Mouse (Mus musculus): Measurements from ENCODE around the gene Apobr.

The Apobr gene

DNA sequence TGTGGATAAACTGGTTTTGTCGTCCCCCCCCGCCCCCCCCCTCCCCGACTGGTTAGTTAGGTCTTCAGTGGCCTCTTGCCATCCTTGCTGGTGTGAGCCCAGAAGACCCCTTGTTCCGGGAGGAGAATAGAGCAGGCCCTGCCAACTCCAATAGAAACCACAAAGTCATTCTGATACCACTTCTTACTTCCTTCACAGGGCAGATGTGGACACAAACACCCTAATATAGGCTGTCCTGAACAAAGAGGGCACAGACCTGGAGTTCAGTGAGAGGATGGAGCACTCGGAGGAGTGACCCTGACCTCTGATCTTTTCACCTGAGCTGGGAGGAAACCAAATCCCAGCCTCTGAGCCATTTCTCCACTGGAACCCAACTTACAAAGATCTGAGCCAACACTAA lies 17.2 kb downstream of the Apobr start:
- DNase-seq = no peak

DNA sequence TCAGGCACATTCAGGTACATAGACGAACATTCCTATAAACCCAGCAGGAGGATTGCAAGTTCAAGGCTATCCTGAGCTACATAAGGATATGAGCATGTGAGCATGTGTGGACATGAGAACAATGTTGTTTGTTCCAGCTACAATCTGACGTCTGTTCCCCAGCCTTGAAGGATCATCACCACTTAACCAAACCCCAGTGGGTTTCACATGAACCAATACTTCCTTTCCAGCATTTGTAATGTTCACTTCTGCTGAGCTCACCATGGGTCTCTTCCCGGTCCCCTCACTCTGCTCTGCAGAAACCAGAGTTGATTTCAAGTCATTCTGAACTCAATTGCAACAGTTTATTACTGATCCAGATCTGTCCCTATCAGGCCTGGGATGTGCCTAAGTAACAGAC lies 17.9 kb downstream of the Apobr start:
- DNase-seq = no peak

DNA sequence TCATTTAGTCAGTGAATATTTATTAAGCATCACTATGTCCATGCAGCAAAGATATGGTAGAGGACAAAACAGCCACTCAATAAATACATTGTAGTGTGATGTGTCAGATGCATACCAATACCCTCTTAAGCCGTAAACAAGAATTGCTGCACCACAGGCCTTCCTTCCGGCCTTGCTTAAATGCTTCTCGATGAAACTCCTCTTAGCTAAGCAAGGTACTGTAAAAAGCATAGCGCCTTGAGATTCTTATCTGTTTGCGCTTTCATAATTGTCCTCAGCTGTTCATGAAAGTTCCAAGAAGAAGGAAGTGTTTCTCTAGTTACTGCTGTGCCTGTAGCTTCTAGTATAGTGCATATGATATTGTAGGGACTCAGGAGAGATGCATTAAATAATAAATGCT lies 21.9 kb downstream of the Apobr start:
- DNase-seq = no peak

DNA sequence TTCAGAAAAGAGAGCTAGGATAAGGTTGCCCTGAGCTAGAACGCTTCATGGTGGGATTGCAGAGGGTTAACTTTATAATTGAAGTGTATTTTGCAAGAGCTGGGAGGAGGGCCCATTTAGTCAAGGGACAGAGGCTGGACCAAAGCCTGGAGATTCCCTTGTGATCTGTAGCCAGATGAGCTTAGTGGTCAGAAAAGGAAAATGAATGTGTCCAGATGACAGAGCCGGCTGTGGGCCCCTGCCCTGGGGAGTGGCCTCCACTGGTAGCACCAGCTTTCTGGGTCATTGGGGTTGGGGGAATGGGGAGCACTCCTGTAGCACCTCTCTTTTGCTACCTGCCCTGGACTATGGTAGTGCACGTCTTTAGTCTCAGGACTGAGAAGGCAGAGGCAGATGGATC lies 22.3 kb downstream of the Apobr start:
- no peak for DNase-seq

DNA sequence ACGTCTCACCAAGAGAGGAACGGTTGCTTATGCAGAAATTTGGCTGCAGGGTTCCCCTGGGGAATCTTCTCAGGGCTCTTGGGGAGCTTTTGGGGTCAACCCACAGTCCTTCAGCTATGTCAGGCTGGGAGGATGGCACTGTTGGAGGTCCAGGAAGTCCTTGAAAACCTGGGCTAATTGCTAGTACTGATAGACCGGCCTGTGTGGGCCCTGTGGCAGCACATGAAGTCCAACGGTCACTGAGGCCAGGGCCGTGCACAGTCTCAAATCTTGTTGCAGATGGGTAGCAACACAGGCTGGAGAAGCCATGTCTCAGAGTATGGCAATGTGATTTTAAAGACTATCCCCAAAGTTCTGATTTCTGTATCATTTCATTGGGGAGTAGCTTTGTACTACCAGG lies 23.1 kb downstream of the Apobr start:
- DNase-seq = no peak

DNA sequence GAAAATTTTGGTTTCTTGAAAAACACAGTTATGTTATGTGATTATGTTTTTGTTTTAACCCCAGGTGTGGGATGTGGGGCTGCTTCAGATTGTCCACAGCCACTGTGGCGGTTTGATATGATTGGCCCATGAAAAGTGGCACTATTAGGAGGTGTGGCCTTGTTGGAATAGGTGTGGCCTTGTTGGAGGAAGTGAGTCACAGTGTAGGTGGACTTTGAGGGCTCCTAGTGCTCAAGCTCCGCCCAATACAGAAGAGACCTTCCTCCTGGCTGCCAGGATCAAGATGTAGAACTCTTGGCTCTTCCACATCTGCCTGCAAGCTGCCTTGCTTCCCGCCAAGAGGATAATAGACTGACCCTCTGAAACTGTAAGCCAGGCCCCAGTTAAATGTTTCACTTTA lies 28.0 kb downstream of the Apobr start:
- no peak for DNase-seq

DNA sequence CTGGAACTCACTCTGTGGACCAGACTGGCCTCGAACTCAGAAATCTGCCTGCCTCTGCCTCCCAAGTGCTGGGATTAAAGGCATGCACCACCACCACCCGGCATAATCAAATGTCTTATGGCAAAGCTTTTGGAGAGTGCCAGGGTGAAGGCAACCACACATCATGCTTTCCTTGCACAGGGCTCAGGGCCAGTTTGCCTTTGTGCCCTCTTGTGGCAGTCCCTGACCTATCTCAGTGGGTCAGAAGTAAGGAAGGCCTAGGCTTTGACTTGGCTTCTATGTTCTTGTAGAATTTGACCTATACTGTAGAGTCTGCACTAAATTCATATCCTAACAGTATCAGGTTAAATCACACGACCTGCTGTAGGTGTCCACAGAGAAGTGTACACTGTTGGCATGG lies 32.0 kb downstream of the Apobr start:
- DNase-seq = no peak

DNA sequence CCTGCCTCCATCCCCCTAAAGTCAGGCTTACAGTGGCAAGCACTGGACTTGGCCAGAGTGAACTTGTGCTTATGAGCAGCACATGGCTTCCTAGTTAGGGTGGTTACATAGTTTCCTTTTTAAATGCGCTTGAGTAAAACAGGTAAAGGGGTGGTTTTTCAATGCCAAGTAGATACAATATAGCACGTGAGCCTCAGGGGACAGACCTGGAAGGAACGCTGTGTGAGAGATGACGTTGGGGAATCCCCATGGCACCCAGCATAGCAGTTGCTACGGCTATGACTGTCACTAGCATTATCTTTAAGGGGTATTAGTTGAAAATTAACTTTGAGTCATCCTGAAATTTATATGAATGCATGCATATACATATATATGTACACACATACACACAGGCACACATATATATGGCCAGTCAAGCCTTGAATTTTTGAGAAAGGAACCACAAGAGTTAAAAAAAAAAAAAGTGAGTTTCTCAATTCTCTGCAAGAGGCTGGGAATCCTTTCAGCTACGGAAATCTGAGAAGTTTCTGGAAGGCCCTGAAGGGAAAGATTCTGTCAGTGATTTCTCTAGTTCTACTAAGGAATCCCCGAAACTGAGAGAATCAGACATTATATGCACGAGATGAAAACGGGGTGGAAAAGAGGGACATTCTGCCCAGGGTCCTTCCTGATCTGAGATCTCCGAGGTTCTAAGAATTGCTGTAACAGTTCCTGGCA lies 35.0 kb downstream of the Apobr start:
- no peak for DNase-seq

DNA sequence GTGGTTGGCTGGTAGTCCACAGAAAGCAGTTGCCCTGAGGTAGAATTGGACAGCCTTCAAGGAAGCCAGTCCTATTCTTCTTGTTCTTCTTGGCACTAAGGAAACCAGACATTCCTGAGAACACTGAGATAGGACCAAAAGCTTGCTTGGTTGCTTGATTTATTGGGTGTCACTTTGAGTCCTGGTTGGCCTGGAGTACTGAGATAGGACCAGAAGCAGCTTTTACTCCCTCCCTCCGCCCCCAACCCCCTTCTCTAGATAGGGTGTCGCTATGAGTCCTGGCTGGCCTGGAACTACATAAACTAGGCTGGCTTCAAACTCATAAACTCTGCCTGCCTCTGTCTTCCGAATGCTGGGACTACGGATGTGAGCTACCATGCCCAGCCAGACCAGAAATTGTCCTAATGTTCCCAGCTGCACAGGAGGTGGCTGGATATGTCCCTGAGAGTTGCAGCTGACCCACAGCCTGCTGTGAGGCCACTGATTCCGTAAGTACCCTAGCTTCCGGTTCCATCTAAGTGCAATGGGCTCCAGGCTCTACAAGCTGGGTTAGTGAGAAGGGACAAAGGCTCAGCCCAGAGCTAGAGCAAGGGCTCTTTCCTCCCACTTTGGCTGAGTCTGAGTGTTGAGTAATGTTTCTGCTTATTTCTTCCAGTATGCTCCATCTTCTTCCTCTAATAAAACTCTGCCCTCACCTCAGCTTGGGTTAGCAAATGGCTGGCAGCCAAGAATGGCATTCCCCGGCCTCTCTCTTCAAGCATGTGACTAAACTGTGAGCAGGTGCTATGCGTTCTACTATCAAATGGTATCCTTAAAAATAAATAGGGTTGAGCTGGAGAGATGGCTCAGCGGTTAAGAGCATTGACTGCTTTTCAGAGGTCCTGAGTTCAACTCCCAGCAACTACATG lies 37.0 kb downstream of the Apobr start:
- DNase-seq = no peak

DNA sequence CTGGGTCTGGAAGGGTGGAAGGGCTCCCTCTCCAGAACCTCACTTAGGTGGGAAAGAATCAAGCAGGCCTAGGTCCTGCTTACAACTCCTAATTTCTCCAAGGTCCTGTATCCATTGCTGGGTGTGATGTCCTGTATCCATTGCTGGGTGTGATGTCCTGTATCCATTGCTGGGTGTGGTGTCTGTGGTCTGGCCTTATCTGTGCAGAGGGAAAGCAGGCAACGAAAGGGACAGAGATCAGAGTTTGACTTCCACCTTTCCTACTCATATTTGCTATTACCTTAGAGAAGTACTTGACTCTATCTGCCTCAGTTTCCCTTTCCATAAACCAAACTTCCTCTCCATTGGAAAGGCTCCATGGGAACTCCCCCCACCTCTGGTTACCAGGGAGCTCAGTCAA lies 38.6 kb downstream of the Apobr start:
- DNase-seq = no peak

DNA sequence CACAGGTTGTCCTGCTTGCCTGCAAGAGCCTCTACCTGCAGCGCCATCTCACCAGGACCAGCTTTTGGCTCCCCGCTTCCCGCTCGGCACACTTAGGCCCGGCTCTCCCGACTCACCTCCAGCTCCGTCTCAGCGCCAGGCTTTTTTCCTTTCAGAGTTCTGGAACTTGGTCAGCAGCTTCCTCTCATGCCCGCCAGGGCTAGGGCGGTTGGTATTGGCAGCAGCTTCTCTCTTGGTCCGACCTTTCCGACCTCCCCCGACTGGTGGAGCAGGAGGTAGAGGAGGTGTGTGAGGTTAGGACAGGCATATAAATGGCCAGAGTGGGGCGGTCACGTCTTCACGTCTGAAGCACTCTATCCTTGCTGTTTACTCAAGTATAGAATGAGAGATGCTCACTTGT lies 40.0 kb downstream of the Apobr start:
- DNase-seq = no peak

DNA sequence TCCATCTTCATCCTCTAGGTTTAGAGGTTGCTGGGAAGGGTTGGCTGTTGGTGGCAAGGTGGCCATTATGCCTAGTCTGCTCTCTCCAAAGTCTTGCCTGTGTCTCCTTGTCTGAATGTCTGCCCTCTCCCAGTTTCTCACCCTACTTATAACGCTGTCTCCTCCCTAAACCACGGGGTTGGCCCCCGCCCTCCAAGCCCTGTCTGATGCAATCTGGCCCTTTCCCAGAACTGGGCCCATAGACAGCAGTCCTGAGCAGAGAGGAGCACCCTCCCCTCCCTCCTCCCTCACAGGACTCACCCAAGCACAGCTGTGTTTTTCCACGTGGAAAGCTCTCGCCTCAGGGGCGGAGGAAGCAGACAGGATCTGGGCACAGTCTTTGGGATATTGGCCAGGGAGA lies 40.6 kb downstream of the Apobr start:
- peak; percentile 75 for DNase-seq

DNA sequence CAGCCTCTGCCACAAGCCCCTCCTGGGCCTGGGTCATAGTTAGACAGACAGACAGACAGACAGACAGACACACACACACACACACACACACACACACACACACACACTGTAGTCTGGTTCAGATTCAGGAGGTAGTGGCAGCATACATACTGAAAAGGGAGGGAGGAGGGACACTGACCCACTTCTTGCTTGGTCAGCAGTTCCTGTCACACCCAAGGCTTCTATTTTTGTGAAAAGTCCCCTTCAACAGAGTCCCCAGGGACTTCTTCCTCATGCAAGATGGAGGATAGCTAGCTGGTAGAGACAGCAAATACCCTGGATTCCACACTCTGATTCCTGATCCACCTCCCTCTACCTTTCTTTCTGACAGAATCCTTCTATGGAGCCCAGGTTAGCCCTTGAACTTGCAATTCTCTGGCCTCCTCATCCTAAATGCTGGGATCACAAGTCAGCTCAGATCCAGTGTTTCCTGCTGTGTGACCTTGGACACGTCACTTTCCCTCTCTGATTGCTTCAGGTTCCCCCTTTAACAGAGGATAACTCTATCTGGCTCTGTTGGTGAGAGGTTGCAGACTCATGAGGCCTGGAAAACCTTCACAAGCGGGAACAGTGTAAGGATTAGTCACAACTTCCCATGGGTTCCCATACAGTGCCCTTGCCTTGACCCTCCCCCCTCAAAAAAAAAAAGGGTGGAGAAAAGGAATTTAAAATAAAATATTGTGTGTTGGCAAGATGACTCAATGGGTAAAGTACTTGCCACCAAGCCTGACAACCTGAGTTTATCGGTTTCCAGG lies 41.3 kb downstream of the Apobr start:
- DNase-seq = no peak

DNA sequence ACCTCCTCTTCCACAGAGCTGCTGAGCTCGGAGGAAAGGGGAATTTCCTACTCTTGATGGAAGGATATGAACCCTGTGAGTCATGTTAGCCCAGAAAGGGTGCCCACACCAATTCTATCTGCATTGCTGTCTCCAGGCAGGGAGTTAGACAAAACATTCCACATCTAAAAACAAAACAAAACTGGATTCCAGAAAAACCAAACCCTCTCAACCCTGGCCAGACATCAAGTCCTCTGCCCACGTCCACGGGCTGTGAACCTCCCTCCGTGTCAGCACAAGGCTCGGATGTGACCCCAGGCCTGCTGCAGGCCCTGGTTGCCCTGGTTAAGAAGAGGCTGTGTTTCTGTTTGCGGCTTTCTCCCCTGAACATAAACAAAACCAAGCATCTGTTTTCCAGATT lies 43.4 kb downstream of the Apobr start:
- DNase-seq = no peak

DNA sequence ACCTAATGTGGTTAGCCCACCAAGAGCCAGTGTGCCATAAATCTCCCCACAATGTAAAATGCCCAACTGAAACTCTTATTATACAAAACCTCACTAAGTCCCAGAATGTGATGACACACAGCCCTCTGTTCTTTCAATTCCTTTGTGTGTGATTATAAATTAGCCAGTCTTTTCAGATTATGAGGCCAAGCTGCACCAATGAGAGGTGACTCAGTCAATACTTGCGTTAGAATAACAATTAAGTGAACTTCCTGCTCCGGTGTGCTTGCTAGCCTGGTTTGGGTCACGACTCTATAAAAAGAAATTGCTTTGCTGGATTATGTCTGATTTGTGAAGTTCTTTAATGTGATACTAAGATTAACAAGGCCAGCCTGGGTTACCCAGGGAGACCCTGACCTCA lies 45.2 kb downstream of the Apobr start:
- no peak for DNase-seq

DNA sequence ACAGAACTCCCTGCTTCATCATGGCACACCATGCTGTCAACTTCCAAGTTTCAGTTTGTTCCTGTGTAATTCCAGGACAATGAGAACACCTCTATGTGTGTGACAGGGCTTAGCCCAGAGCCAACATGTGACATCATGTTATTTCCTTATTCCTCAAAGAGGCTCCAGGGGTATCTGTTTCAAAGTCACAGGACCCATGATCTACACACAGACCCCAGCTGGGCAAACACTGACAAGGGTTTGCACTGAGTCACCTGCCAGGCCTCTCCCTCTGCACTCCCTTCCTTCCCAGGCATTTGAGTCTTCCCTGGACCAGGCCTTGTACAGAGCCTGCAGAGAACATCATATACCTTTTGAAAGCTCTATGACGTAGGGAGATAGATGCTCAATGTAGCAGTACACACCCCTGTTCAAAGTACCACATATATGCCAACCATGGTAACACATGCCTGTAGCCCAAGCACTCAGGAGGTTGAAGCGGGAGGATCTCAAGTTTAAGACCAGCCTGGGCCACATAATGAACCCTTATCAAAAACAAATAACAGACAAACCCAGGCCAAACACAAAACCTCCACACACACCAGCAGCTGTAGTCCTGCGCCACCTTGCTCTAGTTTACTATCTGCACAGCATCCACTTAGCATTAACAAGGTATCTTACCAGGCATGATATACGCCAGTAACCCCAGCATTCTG lies 46.2 kb downstream of the Apobr start, which contains the start of gene Nupr1:
Nupr1 (minus strand) TSS at position 38 of the 695 bp plus-strand sequence.
- DNase-seq = no peak

DNA sequence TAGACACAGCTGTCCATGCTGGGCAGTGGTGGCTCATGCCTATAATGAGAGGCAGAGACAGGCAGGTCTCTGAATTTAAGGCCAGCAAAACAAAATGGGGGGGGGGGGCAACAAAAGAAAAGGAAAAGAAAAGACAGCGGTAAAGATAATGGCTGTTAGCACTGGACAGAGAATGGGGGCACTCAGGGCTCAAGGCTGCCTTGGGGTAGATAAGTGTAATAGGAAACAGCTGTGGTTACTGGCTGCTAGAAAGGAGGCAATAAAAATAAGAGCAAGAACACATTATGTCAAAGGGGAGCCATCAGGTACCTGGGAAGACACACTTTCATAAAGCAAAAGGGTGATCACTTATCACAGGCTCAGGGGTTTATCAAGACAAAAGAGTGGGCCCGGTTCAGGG lies 47.7 kb downstream of the Apobr start:
- DNase-seq = no peak

DNA sequence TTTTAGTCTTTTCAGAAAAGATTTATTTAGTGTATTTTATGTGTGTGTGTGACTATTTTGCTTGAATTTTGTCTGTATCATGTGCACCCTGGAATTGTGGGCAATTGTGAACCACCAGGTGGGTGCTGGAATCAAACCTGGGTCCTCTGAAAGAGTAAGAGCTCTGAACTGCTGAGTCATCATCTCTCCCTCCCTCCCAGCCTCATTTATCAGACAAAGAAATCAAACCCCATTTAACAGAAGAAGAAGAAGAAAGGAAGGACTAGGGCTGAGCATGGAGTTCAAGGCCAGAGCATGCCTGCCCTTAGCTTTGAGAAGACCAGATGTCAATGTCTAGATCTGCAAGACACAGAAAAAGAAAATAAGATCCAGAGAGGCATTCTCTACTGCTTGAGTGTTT lies 50.6 kb downstream of the Apobr start:
- no peak for DNase-seq

DNA sequence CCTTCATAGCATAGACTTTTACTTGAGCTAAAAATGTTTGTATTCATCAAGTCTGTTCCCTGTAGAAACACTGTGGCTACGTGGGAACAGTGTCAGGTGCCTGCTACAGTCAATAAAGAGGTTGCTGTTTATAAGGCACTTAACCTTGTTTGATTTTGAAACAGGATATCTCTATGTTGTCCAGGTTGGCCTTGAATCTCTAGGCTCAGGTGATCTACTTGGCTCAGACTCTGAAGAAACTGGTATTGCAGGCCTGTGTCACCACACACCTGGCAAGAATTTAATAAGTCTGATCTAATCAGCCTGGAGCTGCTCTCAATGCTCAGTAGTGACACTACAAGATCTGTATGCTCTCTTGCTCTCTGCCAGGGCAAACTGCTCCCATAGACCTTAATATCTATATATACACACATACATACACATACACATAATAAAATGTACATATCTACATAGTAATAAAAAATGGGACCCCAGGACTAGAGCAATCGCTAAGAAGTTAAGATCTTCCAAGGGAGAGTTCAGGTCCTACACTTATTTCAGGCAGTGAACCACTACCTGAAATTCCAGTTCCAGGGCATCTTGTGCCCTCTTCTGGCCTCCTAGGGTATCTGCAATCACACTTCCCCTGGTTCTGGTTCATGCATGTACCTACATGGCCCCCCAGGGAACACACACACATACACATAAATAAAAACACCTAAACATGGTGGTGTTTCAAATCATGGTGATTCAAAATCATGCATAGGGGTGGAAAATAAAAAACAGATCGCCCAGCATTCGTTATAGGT lies 52.2 kb downstream of the Apobr start:
- DNase-seq = no peak

Measured in layer of hippocampus, adult 9-11 months (tissue).